Mouse (Mus musculus) limb, embryonic 11.5 days (tissue): ENCODE measurements around the gene Cyb5d1. TPM values are rescaled to one million over a fixed set of nuclear protein-coding genes. Genes with fewer than 3 reads are reported as not detected.
"Not testable (repeated sequence)": the region's sequence is repeated elsewhere in the genome, so short reads cannot be mapped to it uniquely, and the experiment has no call there.

Experiments used
- ATAC-seq: fragments of 200-750 bp; cut with Nextera tagmentation; 2 replicates; pipeline ENCODE4 v1.8.0; 2017; ENCODE audit warnings: low read depth; ENCODE audit not compliant: insufficient number of reproducible peaks, low FRiP score, low TSS enrichment
- DNase-seq: peaks from one replicate; pipeline ENCODE4 v3.0.0-alpha.2; 2015; ENCODE audit warnings: low spot score
- H3K27ac ChIP-seq: fragments of 300-500 bp; sonication (generic); replicated peaks from 2 replicates; pipeline ENCODE4 v1.5.1; 2014; ENCODE audit warnings: low read depth, mild to moderate bottlenecking, low read length
- H3K27me3 ChIP-seq: fragments of 300-500 bp; sonication (generic); 2 replicates; pipeline ENCODE4 v1.6.1; 2014; ENCODE audit warnings: mild to moderate bottlenecking, low read length, mixed read lengths; ENCODE audit not compliant: control insufficient read depth, insufficient read depth
- H3K36me3 ChIP-seq: fragments of 300-500 bp; sonication (generic); 2 replicates; pipeline ENCODE4 v1.6.1; 2014; ENCODE audit warnings: mild to moderate bottlenecking, low read length, moderate library complexity, mixed read lengths; ENCODE audit not compliant: control insufficient read depth, insufficient read depth
- H3K4me1 ChIP-seq: fragments of 300-500 bp; sonication (generic); 2 replicates; pipeline ENCODE4 v1.6.1; 2014; ENCODE audit warnings: low read length, mixed read lengths; ENCODE audit not compliant: control insufficient read depth, insufficient read depth
- H3K4me2 ChIP-seq: fragments of 300-500 bp; sonication (generic); 2 replicates; pipeline ENCODE4 v1.6.1; 2014; ENCODE audit warnings: low read depth, mild to moderate bottlenecking, moderate library complexity; ENCODE audit not compliant: severe bottlenecking
- H3K4me3 ChIP-seq: fragments of 300-500 bp; sonication (generic); 2 replicates; pipeline ENCODE4 v1.5.1; 2014; ENCODE audit warnings: low read depth, low read length
- H3K9ac ChIP-seq: fragments of 300-500 bp; sonication (generic); 2 replicates; pipeline ENCODE4 v1.6.1; 2014; ENCODE audit warnings: mild to moderate bottlenecking, low read length
- H3K9me3 ChIP-seq: fragments of 300-500 bp; sonication (generic); 2 replicates; pipeline ENCODE4 v1.6.1; 2016; ENCODE audit warnings: low read length; ENCODE audit not compliant: control insufficient read depth
- WGBS: fragments of 180-500 bp; shearing (Covaris S2); extraction: QIAGEN DNeasy Blood & Tissue Kit; methylation state at CpG from one replicate; pipeline ENCODE4 v1.1.7; 2014; 5-methylcytosine and 5-hydroxymethylcytosine counted together
- polyA plus RNA-seq: library from polyadenylated mRNA; unstranded; fragments of >200 nt; fragmentation: Nextera tagmentation; extraction: Ambion mirVana; gene quantifications from 2 replicates; pipeline ENCODE4 v1.2.1, GENCODE M21; 2014

Gene Cyb5d1
- polyA plus RNA-seq, 1 experiment from 2014 or later: 29.2 TPM

GRCm38 (mm10) chr11:69396772-69397171 lies 1.3 kb upstream of the Cyb5d1 start:
- ATAC-seq (no peak), DNase-seq (peak; percentile 39)
- Histone ChIP-seq H3K27ac (no peak overlapping the region; the same call in 1 of the 2 replicates), H3K4me1 (peaks cover 42% of the 10 kb centered on the region), H3K27me3 (no peaks in the 10 kb centered on the region), H3K9ac (no peak overlapping the region), H3K36me3 (peaks cover 21% of the 10 kb centered on the region), H3K4me3 (peak overlapping the region; percentile 62; the same call in 1 of the 2 replicates), H3K9me3 (no peaks in the 10 kb centered on the region), H3K4me2 (peak overlapping the region; percentile 80)
- WGBS: 45% methylated on average over 11 of the region's 11 CpGs

DNA sequence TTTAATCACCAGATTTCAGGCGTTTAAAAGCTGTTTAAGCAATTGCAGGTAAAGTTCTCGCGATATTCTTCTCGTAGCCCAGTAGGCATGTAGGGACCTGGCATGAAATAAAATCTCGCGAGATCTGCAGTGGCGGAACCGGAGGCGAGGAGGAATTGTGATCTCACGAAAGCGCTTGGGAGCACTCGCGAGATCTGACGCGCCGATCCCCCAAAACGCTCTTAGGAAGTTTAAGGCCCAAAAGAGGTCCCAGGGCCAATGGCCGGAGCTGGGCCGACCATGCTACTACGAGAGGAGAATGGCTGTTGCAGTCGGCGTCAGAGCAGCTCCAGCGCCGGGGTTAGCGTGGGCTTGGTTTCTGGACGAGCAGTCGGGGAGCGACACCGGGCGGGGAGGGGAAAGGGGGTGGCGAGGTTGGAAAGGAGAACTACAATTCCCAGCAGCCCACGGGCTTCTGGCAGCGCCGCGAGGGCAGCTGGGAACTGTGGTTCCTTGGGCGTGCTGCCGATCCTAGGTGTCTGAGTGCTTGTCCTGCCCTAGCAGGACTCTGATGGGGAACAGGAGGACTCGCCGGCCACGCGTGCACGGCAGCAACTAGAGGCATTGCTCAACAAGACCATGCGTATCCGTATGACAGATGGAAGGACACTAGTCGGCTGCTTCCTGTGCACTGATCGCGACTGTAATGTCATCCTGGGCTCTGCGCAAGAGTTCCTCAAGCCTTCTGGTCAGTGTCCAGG lies 373 bp upstream of the Cyb5d1 start:
- Histone ChIP-seq H3K27me3 (no peaks in the 10 kb centered on the region), H3K36me3 (peaks cover 12% of the 10 kb centered on the region), H3K9ac (peak overlapping the region; percentile 90), H3K9me3 (no peaks in the 10 kb centered on the region), H3K4me2 (peak overlapping the region; percentile 80), H3K27ac (peak overlapping the region; percentile 90), H3K4me1 (peaks cover 36% of the 10 kb centered on the region), H3K4me3 (peak overlapping the region; percentile 62)
- under 1% methylated on average over 48 of the region's 48 CpGs for WGBS
- DNase-seq (peak; percentile 96), ATAC-seq (peak; percentile 78)

DNA sequence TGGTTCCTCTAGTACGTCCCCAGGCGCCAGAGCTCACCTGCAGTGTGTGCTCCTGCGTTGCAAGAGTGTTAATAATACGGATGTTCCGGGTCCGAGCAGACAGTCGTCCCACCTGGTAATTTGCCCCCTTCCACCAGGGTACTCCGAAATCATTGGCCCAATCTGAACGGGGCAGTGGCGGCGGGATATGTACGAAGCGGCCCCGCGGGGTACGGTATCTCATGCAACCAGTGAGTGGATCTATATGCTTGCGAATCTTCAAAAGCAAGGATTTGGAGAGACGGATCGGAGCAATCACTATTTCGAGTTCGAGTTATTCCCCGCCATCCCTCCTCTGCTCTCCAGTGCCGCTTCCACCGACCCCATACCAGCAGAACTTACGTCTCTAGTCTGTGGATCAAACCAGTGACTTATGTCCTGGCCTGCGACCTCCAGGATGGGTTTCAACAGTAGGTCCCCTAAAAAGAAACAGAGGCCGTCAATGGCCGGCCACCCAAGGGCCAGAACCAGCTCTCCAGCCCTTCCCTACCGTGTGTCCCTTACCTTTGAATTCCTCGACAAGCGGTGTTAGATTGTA lies 752 bp downstream of the Cyb5d1 start:
- 2% methylated on average over 31 of the region's 31 CpGs for WGBS
- Histone ChIP-seq H3K4me3 (peak overlapping the region; percentile 62), H3K9ac (peak overlapping the region; percentile 90), H3K4me2 (peak overlapping the region; percentile 80), H3K4me1 (peaks cover 31% of the 10 kb centered on the region)
- ATAC-seq (0 out of 2 replicates have a peak, but pooled peaks have one; percentile 2), DNase-seq (peak; percentile 39)
- H3K9me3 ChIP-seq, H3K36me3 ChIP-seq, H3K27ac ChIP-seq, H3K27me3 ChIP-seq: not testable (repeated sequence)

GRCm38 (mm10) chr11:69390400-69391034 lies 4.9 kb downstream of the Cyb5d1 start:
- DNase-seq: peak; percentile 81
- H3K4me1 ChIP-seq: 0 out of 2 replicates have a peak, but pooled peaks cover 3% of the 10 kb centered on the region
- H3K36me3 ChIP-seq: no peaks in the 10 kb centered on the region
- ATAC-seq: no peak
- 51% methylated on average over 10 of the region's 10 CpGs for WGBS
- no peak overlapping the region for H3K9ac ChIP-seq
- H3K4me3 ChIP-seq: no peak overlapping the region
- H3K27ac ChIP-seq: no peak overlapping the region
- H3K4me2 ChIP-seq: no peak overlapping the region
- no peaks in the 10 kb centered on the region for H3K9me3 ChIP-seq
- no peaks in the 10 kb centered on the region for H3K27me3 ChIP-seq

- Histone ChIP-seq H3K36me3 (no peaks in the 10 kb centered on the region), H3K27ac (no peak overlapping the region), H3K4me3 (no peak overlapping the region), H3K4me1 (0 out of 2 replicates have a peak, but pooled peaks cover 3% of the 10 kb centered on the region), H3K9ac (no peak overlapping the region; the same call in 1 of the 2 replicates), H3K9me3 (no peaks in the 10 kb centered on the region), H3K4me2 (no peak overlapping the region), H3K27me3 (no peaks in the 10 kb centered on the region)
- ATAC-seq: no peak
- DNase-seq: no peak
- 72% methylated on average over 14 of the region's 14 CpGs for WGBS
Observed at GRCm38 (mm10) chr11:69389531-69390399, 5.7 kb downstream of the Cyb5d1 start.

DNA sequence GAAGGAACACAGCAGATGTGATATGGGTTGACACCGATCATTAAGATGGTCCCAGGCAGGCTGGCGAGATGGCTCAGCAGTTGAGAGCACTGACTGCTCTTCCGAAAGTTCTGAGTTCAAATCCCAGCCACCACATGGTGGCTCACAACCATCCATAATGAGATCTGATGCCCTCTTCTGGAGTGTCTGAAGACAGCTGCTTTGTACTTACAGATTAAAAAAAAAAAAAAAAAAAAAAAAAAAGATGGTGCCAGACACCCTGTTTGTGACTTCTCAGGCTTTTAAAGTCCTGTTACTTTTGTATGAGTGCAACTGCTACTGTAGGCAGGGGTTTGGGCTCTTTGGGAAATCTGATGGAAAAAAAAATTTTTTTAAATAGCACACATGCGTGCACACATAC lies 6.8 kb downstream of the Cyb5d1 start:
- WGBS: 98% methylated on average over 4 of the region's 4 CpGs
- Histone ChIP-seq H3K9me3 (no peaks in the 10 kb centered on the region), H3K4me1 (0 out of 2 replicates have a peak, but pooled peaks cover 3% of the 10 kb centered on the region), H3K27me3 (no peaks in the 10 kb centered on the region), H3K4me2 (no peak overlapping the region), H3K36me3 (no peaks in the 10 kb centered on the region), H3K4me3 (no peak overlapping the region), H3K9ac (no peak overlapping the region), H3K27ac (no peak overlapping the region)
- no peak for ATAC-seq
- no peak for DNase-seq

GRCm38 (mm10) chr11:69386758-69387157 lies 8.7 kb downstream of the Cyb5d1 start:
- H3K9me3 ChIP-seq: no peaks in the 10 kb centered on the region
- no peak overlapping the region for H3K9ac ChIP-seq
- DNase-seq (no peak), ATAC-seq (no peak)
- WGBS: 80% methylated on average over 7 of the region's 7 CpGs
- no peak overlapping the region for H3K27ac ChIP-seq
- H3K36me3 ChIP-seq: no peaks in the 10 kb centered on the region
- no peak overlapping the region for H3K4me2 ChIP-seq
- H3K27me3 ChIP-seq: no peaks in the 10 kb centered on the region
- H3K4me3 ChIP-seq: no peak overlapping the region
- H3K4me1 ChIP-seq: 0 out of 2 replicates have a peak, but pooled peaks cover 3% of the 10 kb centered on the region

DNA sequence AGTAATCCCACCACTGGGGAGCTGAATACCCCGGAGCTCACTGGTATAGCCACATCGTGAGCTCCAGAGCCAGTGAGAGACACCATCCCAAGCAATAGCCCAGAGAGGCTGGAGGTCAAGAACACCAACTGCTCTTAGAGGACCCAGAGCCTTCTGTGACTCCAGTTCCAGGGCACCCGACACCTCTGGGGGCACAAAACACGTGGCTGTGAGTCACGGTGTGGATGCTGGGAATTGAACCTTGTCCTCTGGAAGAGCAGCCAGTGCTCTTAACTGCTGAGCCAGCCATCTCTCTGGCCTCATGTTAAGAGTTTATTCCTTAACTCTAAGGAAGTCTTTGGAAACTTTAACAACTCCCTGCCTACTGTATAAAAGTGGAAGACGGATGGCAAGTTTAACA lies 10.5 kb downstream of the Cyb5d1 start:
- no peak overlapping the region for H3K9ac ChIP-seq
- no peaks in the 10 kb centered on the region for H3K27me3 ChIP-seq
- H3K9me3 ChIP-seq: no peaks in the 10 kb centered on the region
- 0 out of 2 replicates have a peak, but pooled peaks cover 2% of the 10 kb centered on the region for H3K4me1 ChIP-seq
- ATAC-seq: no peak
- H3K4me2 ChIP-seq: no peak overlapping the region
- WGBS: 80% methylated on average over 6 of the region's 6 CpGs
- no peak overlapping the region for H3K27ac ChIP-seq
- no peak for DNase-seq
- no peak overlapping the region for H3K4me3 ChIP-seq
- H3K36me3 ChIP-seq: no peaks in the 10 kb centered on the region
